ENCODE assay signal across 21 mouse cellular contexts in genomic region chr17:10784401-10784920, GRCm38 (mm10). TPM values are rescaled to one million over a fixed set of nuclear protein-coding genes. Genes with fewer than 3 reads are reported as not detected.
DNase-seq lines count a peak whose midpoint lies in the region; ATAC-seq and TF ChIP-seq lines count a peak whose summit lies in the region.
"Had no signal": no experiment of that assay in that cellular context is flagged by ENCODE, and none has a peak within 500 bp of the region (broad histone marks: within the 10 kb centered on the region; RNA-seq: fewer than 3 reads in every experiment).

No protein-coding gene starts in this region.

- H3K27me3 ChIP-seq in midbrain, postnatal 0 days (ENCODE audit: insufficient read depth, low read length), result no peaks in the 10 kb centered on the region
- no peaks in the 10 kb centered on the region for H3K27me3 ChIP-seq in midbrain, embryonic 10.5 days (ENCODE audit: low read depth, poor library complexity, severe bottlenecking)
- H3K27me3 ChIP-seq in forebrain, postnatal 0 days (ENCODE audit: insufficient read depth, low read length), result no peaks in the 10 kb centered on the region
- H3K27me3 ChIP-seq: forebrain, embryonic 13.5 days; hindbrain, embryonic 13.5 days; kidney, embryonic 15.5 days; limb, embryonic 12.5 days; liver, embryonic 12.5 days; neural tube, embryonic 13.5 days had no signal

- ATAC-seq in midbrain, postnatal 0 days (ENCODE audit: low FRiP score), result no peak
- ATAC-seq in inflammation-experienced regulatory T-cells, adult 6 months, result no peak
- ATAC-seq in forebrain, postnatal 0 days, result no peak
- ATAC-seq: forebrain, embryonic 13.5 days; intestine, postnatal 0 days; liver, embryonic 12.5 days; Patski had no signal

- H3K4me3 ChIP-seq in gastrocnemius, adult 2 months, result no peak overlapping the region
- H3K4me3 ChIP-seq in midbrain, postnatal 0 days (ENCODE audit: low read depth, low read length), result no peak overlapping the region
- H3K4me3 ChIP-seq in midbrain, embryonic 10.5 days, result no peak overlapping the region
- no peak overlapping the region for H3K4me3 ChIP-seq in forebrain, postnatal 0 days (ENCODE audit: low read depth, low read length)
- H3K4me3 ChIP-seq: forebrain, embryonic 13.5 days; hindbrain, embryonic 13.5 days; kidney, embryonic 15.5 days; limb, embryonic 12.5 days; liver, embryonic 12.5 days; neural tube, embryonic 13.5 days had no signal

- no peaks in the 10 kb centered on the region for H3K36me3 ChIP-seq in midbrain, postnatal 0 days (ENCODE audit: insufficient read depth, low read length)
- H3K36me3 ChIP-seq in midbrain, embryonic 10.5 days, result no peaks in the 10 kb centered on the region
- H3K36me3 ChIP-seq in forebrain, postnatal 0 days (ENCODE audit: insufficient read depth), result no peaks in the 10 kb centered on the region
- H3K36me3 ChIP-seq: hindbrain, embryonic 13.5 days; kidney, embryonic 15.5 days; limb, embryonic 12.5 days; liver, embryonic 12.5 days; neural tube, embryonic 13.5 days had no signal

- H3K9me3 ChIP-seq in midbrain, postnatal 0 days (ENCODE audit: low read length), result no peaks in the 10 kb centered on the region
- no peaks in the 10 kb centered on the region for H3K9me3 ChIP-seq in midbrain, embryonic 10.5 days (replicated peaks)
- no peaks in the 10 kb centered on the region for H3K9me3 ChIP-seq in forebrain, postnatal 0 days (ENCODE audit: low read length)
- H3K9me3 ChIP-seq: forebrain, embryonic 13.5 days; hindbrain, embryonic 13.5 days; kidney, embryonic 15.5 days; limb, embryonic 12.5 days; liver, embryonic 12.5 days; neural tube, embryonic 13.5 days had no signal

- TF ChIP-seq CTCF in gastrocnemius, adult 2 months (IDR thresholded peaks at IDR 0.05), result no peak
- no peak for TF ChIP-seq CTCF in midbrain, postnatal 0 days (IDR thresholded peaks at IDR 0.05)
- TF ChIP-seq CTCF in forebrain, postnatal 0 days (IDR thresholded peaks at IDR 0.05; ENCODE audit: low read depth), result no peak

- H3K4me1 ChIP-seq in midbrain, postnatal 0 days (ENCODE audit: insufficient read depth, low read length), result no peaks in the 10 kb centered on the region
- H3K4me1 ChIP-seq in midbrain, embryonic 10.5 days, result no peaks in the 10 kb centered on the region
- H3K4me1 ChIP-seq in forebrain, postnatal 0 days (ENCODE audit: insufficient read depth), result no peaks in the 10 kb centered on the region
- H3K4me1 ChIP-seq: kidney, embryonic 15.5 days; limb, embryonic 12.5 days; liver, embryonic 12.5 days had no signal

- H3K4me2 ChIP-seq in midbrain, postnatal 0 days (ENCODE audit: low read depth, low read length, poor library complexity, severe bottlenecking), result no peak overlapping the region
- no peak overlapping the region for H3K4me2 ChIP-seq in forebrain, postnatal 0 days (ENCODE audit: low read depth)
- H3K4me2 ChIP-seq: forebrain, embryonic 13.5 days; hindbrain, embryonic 13.5 days; kidney, embryonic 15.5 days; limb, embryonic 12.5 days; liver, embryonic 12.5 days; neural tube, embryonic 13.5 days had no signal

- intact Hi-C loops in gastrocnemius, adult 2 months (cut with DNase I), result no loop called here

- WGBS in midbrain, postnatal 0 days, result 80% methylated on average over 4 of the region's 4 CpGs
- 88% methylated on average over 4 of the region's 4 CpGs for WGBS in midbrain, embryonic 10.5 days
- WGBS in forebrain, postnatal 0 days, result 67% methylated on average over 4 of the region's 4 CpGs

- peak; percentile 68 for DNase-seq in gastrocnemius, adult 2 months
- DNase-seq in gastrocnemius, adult 8-10 months (ENCODE audit: low spot score in 2 of 2), result no peak
- DNase-seq in midbrain, postnatal 0 days (ENCODE audit: low spot score), result peak; percentile 42
- no peak for DNase-seq in midbrain, embryonic 10.5 days (ENCODE audit: low spot score)
- peak; percentile 33 for DNase-seq in fibroblast of lung, adult 2 months (ENCODE audit: low read depth)
- no peak for DNase-seq in forebrain, postnatal 0 days
- DNase-seq: cerebellum, adult 11-12 months; cerebellum, postnatal 36 days; lung, adult 2 months; lung, postnatal 4 days; right cerebral cortex, adult 18-20 months; thymus, postnatal 4 days had no signal

- no peak overlapping the region for H3K27ac ChIP-seq in gastrocnemius, adult 2 months
- H3K27ac ChIP-seq in midbrain, postnatal 0 days (ENCODE audit: low read depth, low read length), result no peak overlapping the region
- H3K27ac ChIP-seq in midbrain, embryonic 10.5 days (replicated peaks), result no peak overlapping the region
- no peak overlapping the region for H3K27ac ChIP-seq in forebrain, postnatal 0 days (ENCODE audit: low read depth, low read length)
- H3K27ac ChIP-seq: forebrain, embryonic 13.5 days; hindbrain, embryonic 13.5 days; kidney, embryonic 15.5 days; limb, embryonic 12.5 days; liver, embryonic 12.5 days; neural tube, embryonic 13.5 days had no signal

- H3K9ac ChIP-seq in midbrain, postnatal 0 days (replicated peaks; ENCODE audit: low read length, poor library complexity, severe bottlenecking), result no peak overlapping the region
- no peak overlapping the region for H3K9ac ChIP-seq in forebrain, postnatal 0 days
- H3K9ac ChIP-seq: forebrain, embryonic 13.5 days; hindbrain, embryonic 13.5 days; kidney, embryonic 15.5 days; limb, embryonic 12.5 days; liver, embryonic 12.5 days; neural tube, embryonic 13.5 days had no signal

RNA-seq across cellular contexts. Expression of gene Pacrg, which starts 55.6 kb away (rescaled TPM):
- total RNA-seq in gastrocnemius, adult 2 months (2021), result 1 to 10 TPM; 1.4 to 2.2 TPM
- total RNA-seq in gastrocnemius, adult 8-10 months (2022), result 1 to 10 TPM; 1.2 to 3.0 (median 1.8) TPM
- total RNA-seq in midbrain, postnatal 0 days (2014; rRNA removed), result 8.8 and 14.6 TPM in 2 replicates
- 20.6 and 23.0 TPM in 2 replicates for polyA plus RNA-seq in midbrain, postnatal 0 days (2015; fragmentation: Nextera tagmentation; extraction: Ambion mirVana)
- polyA plus RNA-seq in midbrain, embryonic 10.5 days (2016; fragmentation: Nextera tagmentation; extraction: Ambion mirVana), result 2.7 and 3.4 TPM in 2 replicates
- polyA plus RNA-seq in inflammation-experienced regulatory T-cells, adult 6 months (2017; shearing (Covaris generic)), result not detected
- total RNA-seq in forebrain, postnatal 0 days (2014; rRNA removed), result 2.0 and 6.2 TPM in 2 replicates
- 12.6 and 20.7 TPM in 2 replicates for polyA plus RNA-seq in forebrain, postnatal 0 days (2015; fragmentation: Nextera tagmentation; extraction: Ambion mirVana)

RNA-seq across cellular contexts. Expression of gene Prkn, which starts 55.7 kb away (rescaled TPM):
- 10 to 100 TPM; 18.4 to 24.7 TPM for total RNA-seq in gastrocnemius, adult 2 months (2021)
- 10 to 100 TPM; 21.6 to 26.5 (median 23.0) TPM for total RNA-seq in gastrocnemius, adult 8-10 months (2022)
- 7.8 and 9.4 TPM in 2 replicates for total RNA-seq in midbrain, postnatal 0 days (2014; rRNA removed)
- polyA plus RNA-seq in midbrain, postnatal 0 days (2015; fragmentation: Nextera tagmentation; extraction: Ambion mirVana), result 8.2 and 9.0 TPM in 2 replicates
- 0.68 and 1.2 TPM in 2 replicates for polyA plus RNA-seq in midbrain, embryonic 10.5 days (2016; fragmentation: Nextera tagmentation; extraction: Ambion mirVana)
- polyA plus RNA-seq in inflammation-experienced regulatory T-cells, adult 6 months (2017; shearing (Covaris generic)), result under 1 TPM in 1 of 3 experiments, not detected in 2; 0.12 TPM
- total RNA-seq in forebrain, postnatal 0 days (2014; rRNA removed), result 6.8 and 8.0 TPM in 2 replicates
- 5.8 and 6.2 TPM in 2 replicates for polyA plus RNA-seq in forebrain, postnatal 0 days (2015; fragmentation: Nextera tagmentation; extraction: Ambion mirVana)

Comparison
In these comparisons a context has a peak if more than half of its experiments do, and no peak if none do; other contexts are left out.
1. DNase-seq: peak in gastrocnemius, adult 2 months (single experiment), midbrain, postnatal 0 days (single experiment) and fibroblast of lung, adult 2 months (single experiment); none in gastrocnemius, adult 8-10 months (0 of 2), midbrain, embryonic 10.5 days (single experiment) and forebrain, postnatal 0 days (single experiment).